Mouse (Mus musculus) frontal cortex, postnatal 36 days (tissue): ENCODE results near the gene Dnajc21.
"Not testable (repeated sequence)": the region's sequence is repeated elsewhere in the genome, so short reads cannot be mapped to it uniquely, and the experiment has no call there.

ENCODE experiments used
- DNase-seq, 2 experiments: peaks; one replicate each; pipeline ENCODE4 v3.0.0; 2022; ENCODE audit warnings: low spot score in 2 of 2

The Dnajc21 gene

DNA sequence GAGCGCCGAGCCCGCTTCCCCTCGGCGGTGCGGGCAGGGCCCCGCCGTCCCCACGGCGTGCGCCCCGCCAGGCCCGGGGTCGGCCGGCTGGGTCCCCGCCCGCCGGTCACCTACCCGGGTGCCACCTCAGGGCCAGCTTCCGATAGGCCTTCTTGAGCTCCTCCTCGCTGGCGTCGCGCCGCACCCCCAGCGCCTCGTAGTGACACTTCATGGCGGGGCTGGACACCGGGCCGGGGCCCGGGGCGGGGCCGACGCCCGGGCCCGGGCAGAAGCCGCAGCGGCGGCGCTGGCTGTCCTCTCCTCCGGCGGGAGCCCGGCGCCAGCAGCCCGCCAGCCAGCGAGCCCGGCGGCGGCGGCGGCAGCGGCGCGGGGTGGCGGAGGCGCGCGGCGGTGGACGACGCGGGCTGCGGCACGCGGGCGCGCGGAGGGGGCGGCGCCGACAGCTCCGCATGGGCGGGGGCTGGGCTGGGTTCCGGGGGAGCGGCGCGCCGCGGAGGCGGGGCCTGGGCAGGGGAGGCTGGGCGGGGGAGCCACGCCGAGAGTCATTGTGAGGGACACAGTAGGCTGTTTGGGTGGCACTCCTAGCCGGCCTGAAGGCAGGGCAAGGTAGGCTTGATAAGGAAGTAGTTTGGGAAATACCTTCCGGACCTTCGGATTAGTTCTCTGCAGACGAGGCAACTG lies at the start of gene Dnajc21:
Gene Dnajc21, minus strand, starts transcription at position 366 of the 681 bp plus-strand sequence.
- DNase-seq = peak; percentile 69 to 73

DNA sequence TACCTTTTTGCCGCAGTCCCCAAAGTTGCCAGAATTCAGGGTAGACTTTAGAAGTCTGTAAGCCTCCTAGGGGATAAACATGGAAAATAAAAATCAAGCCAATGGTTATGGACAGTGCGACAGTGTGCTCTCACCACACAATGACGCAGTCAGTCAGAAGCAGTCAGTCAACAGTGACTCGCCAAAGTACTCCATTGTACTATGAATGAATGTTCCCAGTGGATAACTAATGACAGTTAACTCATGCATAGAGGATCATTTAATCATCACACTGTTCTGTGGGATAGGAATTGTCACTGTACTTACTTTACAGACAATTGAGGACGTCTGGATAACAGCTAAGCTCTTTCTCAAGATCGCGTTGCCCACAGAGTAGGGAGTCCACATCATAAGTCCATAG lies 44.9 kb upstream of the Dnajc21 start:
- no peak for DNase-seq

DNA sequence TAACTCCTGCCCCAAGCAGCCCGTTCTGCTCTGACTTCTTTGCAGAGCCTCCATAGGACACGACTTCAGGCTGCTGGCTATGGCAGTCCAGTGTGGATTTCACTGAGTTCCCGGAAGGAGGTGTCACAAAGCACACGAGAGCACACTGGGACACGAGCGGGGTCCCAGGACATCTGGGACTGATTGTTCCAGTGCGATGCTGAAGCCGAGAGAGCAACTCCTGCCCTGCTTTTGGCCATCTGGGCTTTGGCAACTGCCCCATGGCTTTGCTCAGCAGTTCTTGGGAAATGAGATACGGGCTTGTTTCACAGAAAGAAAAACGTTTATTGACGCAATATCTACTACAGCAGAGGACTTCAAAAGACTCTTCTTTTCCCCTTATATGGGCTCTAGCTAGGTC lies 35.8 kb upstream of the Dnajc21 start:
- no peak for DNase-seq

DNA sequence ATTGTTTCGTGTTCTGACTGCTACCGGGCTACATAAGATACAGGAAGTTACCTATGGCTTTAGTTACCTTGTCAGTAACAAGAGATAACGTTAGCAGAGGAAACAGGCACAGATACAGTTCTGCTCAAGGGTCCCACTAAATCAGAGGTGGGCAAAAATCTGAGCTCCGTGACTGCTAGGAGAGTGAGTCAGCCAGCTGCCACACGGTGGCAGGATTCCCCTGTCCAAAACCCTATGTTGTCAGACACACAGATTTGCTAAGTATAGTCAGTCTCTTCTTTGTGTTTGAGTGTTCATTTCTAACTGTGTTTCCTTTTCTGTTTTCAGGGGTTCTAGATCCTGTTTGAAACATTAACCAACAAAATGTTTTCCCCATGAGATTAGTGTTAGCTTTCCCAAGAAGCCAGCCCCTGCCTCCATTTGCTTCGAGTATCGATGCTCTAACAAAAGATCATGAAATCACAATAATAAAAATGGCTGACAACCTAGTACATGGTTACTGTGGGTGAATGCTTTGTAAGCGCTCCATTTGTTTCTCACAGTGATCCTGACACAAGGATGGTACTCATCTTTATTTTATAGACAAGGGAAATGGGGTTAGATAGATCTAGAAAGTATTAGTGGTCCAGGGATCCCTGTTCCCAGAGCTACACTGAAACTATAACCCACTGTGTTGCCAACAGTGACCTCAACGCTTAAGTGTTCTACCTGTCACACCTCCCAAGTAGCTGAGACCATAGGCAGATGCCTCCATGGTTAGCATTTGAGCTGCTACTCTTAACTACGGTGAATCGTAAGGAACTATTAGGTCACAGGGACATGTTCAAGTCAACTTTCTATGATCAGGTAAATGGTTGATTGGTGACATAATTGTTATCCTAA lies 30.8 kb upstream of the Dnajc21 start:
- peak; percentile 35 to 54 for DNase-seq

DNA sequence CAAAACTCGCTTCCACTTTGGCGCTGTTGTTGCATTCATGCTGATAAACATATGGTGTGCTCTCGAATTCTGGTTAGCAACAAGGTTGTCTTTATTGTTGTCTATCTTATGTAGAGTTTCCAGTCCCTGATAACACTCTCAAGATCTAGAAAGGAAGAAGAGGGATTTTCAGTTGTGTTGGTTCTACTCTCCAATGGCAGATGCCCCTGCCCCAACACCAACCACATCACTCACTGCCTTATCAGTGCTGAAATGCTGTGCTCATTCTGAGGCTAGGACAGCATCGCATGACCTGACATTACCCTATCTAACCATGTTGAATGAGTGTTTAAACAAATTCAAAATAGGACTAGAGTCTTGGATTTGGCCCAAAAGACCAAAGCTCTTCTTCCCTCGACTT lies 29.7 kb upstream of the Dnajc21 start:
- DNase-seq = no peak

DNA sequence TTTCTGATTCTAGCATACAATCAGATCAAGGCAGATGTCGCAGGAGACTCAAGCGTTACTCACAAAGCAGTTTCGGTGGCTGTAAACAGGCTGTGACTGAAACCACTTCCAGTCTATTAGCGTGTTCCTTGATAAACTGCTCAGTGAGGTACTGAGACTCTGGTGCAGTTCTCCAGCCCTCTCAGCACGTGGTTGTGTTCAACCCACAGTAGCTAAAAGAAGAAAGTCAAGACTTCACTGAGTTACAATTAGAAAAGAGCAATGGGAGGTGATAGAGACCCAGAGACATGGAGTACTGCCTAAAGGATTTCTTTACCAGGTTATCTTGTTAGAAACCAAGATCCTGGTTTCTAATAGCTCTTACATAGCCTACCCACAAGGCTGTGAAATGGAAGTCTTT lies 29.3 kb upstream of the Dnajc21 start:
- no peak for DNase-seq

DNA sequence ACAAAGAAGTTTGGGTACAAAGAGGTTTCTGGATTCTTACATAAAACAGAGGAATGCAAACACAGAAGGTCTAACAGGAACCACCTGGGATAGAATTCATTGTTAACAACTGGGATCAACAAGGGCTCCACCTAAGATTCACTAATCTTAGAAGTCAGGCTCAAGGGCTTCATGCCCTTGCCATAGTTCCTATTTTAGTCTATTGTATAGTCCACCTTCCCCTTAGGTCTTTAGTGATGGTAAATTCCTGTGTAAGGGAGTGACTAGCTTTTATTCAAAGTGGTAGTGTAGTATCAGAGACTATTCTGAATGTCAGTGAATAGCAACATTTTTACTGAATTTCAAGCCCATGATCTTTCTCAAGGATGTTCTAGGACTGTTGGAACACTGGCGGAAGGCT lies 26.4 kb upstream of the Dnajc21 start:
- DNase-seq = not testable (repeated sequence)

DNA sequence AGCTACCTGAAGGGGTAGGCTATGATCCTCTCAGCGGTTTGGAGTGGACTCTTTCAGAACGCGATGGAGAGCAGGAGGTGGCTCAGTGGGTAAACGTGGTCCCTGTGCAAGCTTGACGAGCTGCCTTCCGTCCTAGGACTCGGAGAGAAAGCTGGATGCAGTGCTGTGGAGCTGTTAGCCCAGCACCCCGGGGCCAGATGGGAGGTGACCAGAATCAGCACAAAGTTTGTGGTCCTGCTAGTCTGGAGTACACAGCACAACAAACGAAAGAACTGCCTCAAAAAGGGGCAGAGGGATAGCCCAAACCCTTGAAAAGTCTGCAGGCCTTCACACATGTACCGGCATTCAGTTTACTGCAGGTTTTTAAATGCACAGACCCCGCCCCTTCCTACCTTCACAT lies 25.6 kb upstream of the Dnajc21 start:
- DNase-seq = no peak

DNA sequence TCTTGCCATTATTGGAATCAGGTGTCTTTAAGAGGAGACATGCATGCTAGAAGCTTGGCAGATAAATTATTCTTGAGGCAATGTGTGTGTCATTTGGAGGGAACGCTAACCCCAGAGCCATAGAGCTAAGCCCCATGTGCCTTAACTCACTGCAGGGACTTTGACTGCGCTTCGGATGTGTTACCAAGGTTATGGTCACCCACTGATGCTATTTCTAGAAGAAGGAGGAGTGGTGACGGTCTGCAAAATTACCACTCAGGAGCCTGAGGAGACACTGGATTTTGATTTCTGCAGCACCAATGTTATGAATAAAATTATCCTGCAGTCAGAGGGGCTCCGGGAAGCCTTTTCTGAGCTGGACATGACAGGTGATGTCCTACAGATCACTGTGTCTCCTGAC lies 19.8 kb upstream of the Dnajc21 start:
- DNase-seq = peak in 1 of 2 experiments; percentile 34

DNA sequence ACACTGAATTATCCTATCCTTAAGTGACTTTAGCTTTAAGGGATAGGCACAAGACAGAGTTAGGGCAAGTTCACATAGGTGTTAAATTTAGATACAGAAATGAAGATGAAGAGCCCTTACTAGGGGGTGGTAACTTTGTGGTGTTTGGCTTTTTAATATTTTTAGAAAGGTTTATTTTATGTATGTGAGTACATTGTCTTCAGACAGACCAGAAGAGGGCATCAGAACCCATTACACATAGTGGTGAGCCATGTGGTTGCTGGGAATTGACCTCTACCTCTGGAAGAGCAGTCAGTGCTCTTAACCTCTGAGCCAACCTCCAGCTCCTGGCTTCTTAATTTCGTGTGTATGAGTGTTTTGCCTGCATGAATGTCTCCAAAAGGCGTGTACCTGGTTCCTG lies 16.9 kb upstream of the Dnajc21 start:
- no peak for DNase-seq

DNA sequence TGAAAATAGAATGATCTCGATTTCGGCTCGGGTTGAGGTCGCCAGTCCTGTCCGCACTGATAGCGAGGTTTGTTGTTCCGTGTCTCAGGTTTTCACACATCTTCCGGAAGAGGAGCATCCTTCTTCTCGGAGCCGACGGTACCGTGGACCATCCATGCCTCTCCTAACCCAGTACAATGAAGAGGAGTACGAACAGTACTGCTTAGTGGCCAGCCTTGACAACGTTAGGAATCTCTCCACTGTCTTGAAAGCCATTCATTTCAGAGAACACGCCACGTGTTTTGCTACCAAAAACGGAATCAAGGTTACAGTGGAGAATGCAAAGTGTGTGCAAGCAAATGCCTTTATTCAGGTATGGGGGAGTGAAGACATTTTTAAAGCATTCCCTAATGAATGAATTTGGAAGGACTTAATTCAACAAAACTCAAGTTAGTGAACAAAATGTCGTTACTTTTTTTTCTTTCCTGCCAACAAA lies 16.1 kb upstream of the Dnajc21 start:
- DNase-seq = no peak

DNA sequence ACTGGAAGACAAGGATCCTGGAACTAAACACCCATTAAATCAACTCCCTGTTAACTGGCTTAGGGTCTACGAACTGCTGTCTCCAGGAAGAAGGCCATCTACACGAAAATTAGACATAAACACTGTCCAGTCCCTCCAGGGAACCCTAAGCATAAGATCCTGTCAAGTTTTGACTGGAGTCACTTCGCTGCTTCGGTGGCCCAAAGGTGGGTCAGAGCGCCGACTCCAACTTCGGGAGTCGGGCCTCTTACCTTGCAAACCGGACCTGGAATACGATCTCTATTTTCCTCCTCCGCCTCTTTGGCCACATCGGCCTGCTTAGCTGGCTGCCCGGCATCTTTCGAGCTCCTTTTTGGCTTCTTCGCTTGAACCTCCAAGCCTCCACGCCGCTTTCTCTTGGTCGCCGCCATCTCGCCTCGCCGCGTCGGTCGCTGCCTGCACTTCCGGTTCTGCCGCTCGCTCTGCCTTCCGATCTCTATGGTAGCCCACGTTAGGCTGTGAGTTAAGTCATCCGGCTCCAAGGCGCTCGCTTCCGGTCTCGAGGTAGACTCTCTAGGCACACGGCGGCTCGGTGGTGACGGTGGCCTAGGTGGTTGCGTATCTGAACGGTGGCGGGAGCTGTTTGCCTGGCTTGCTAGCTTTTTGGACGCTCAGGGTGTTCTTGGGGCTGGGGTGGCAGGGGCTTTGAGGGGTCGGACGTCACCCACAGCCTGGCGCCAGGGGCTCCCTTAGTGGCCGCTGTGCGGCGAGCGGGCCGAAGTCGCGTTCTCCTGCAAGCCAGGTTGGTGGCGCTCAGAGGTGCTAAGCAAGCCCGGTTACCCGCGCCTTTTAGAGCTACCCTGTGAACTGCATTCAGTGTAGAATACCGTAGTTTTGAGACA lies 15.4 kb upstream of the Dnajc21 start, which contains the start of the genes Brix1 and Rad1:
Gene Brix1, minus strand, starts transcription at position 464 of the 881 bp plus-strand sequence.
Gene Rad1, plus strand, starts transcription at position 535 of the 881 bp plus-strand sequence.
- peak; percentile 93 to 97 for DNase-seq

DNA sequence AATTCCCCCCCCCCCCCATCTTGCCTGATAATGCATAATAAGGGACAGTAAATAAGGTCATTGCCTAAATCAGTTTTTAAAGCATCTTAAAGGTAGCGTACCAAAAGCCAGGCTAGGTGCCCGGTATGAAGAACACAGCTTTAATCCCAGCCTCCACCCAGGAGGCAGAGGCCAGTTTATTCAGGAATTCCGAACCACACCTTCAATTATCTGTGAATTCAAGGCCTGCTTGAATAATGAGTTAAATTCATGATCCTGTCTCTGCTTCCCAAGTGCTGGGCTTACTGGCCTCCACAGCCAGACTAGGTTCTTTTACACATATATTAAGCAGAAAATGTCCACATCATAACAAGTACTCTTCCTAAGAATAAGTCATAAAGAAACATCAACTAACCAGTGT lies 625 bp upstream of the Dnajc21 start:
- no peak for DNase-seq

DNA sequence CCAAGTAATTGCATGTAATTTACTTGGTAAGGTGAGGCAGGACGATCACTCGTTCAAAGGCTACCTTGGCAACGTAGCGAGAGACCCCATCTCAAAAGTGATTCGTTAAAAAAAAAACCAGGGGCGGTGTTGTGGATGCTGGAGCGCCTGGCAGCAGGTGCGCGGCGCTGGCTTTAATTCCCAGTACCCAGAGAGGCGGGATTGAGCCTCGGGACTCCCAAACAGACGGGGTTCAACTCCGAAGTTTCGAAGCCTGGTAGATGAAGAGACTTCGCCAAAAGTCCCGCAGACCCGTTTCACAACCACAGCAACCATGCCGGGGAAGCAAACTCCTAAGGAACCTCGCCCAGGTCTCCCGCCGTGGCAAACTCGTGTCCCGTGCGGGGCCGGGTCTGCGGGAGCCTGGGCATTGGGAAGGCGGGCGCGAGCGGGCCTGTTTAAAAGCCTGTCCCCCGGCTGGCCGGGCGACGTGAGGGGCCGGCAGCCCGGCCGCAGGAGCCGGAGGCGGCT lies 620 bp downstream of the Dnajc21 start:
- peak; percentile 22 to 34 for DNase-seq

DNA sequence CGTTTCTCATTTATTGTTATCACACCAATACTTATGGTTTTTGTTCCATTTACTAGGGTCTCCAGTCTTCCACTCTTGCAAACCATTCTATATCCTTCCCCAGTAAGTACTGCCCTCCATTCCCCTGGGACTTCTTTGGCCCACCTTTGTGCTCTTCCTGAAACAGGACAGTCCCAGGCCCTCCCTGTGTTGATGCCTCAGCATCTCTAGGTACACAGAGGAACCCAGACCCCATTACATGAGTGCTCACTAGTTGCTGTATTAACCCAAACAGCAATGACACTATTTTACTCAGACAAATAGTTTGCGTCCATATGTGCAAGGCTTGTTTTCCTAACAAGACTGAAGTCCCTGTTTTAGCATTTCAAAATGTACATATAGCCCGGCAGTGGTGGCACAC lies 1.6 kb downstream of the Dnajc21 start:
- DNase-seq = no peak

DNA sequence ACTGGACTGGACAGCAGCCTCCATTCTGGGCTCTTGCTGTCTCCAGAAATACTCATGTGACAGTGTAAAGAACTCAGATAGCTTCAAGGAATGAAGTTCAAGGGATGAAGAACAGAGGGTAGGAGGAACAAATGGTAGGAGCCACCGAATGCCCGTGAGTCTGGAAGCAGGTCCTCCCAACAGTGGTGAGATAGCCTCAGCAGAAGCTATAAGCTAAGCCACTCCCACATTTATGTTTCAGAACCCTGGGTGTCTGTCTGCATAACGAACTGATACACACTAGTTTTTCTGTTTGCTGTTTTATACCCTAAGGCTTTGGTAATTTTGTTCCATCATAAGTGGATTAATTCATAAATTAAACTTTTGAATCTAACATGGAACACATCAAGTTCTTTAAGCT lies 5.6 kb downstream of the Dnajc21 start:
- no peak for DNase-seq

DNA sequence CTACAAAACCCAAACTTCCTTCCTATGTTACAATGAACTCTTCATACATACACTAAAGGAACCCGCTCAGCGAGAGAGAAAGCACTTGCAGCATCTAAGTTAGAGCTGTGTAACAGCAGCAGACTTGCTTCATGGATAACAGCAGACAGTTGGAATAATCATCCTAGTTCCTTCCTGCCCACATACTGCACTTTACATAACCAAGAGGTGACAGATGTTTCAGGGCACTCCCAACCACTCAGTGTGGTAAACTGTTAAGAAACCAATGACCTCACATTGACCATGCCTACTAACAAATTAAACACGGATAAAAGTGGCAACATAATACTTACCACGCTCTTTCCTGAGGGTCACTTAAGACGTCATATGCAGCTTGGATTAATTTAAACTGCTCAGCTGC lies 6.8 kb downstream of the Dnajc21 start:
- DNase-seq = peak in 1 of 2 experiments; percentile 50

DNA sequence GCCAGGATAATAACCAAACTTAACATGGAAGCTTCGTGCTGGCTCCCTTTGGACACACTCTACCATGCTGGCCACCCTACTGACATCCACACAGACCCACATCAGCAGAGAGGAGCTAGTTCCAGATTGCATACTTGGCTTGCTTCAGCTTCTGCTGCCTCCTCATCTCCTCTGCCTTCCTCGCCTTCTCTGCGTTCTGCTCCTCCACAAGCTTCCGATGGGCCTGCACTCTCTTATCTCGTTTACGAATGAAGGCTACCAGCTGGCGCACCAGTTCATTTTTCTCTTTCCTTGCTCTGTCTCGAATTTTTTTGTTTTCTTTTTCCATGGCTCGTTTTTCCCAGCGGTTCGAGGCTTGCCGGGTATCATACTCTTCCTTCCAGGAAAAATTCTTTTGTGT lies 9.3 kb downstream of the Dnajc21 start:
- peak in 1 of 2 experiments; percentile 26 for DNase-seq

DNA sequence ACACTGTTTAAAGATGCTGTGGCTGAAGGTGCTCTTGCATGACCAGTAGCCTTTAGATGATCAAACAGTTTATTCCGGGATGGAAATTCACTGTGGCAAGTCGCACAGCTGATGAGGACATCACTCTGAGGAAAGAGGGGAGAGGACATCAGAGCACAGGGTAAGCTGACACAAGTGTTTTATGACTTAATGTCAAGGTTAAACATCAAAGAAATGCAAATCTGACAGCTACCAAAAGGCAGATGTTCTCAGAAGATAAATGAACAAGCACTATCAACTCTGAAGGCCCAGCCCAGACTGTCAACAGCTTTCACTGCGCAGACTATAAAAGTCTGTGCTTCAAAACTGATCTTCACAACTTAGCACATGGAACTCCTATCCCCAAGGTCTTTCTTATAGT lies 23.2 kb downstream of the Dnajc21 start:
- DNase-seq = no peak

DNA sequence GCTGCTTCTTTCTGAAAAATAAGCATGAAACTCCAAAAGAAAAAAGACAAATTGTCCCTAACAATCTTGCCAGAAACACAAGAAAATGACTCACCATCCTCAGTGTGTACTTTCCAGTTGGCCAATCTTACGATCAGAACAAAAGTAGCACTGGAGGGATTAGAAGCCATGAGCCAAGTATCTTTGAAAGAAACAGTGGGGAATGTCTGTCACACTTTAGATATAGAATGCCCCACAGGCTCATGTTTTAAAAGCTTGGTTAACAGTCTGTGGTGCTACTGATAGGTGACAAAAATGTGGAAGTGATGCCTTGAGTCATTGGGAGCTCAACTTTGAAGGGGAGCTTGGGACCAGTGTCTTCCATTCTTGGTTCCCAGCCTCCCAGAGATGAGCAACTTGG lies 28.0 kb downstream of the Dnajc21 start:
- DNase-seq = no peak

DNA sequence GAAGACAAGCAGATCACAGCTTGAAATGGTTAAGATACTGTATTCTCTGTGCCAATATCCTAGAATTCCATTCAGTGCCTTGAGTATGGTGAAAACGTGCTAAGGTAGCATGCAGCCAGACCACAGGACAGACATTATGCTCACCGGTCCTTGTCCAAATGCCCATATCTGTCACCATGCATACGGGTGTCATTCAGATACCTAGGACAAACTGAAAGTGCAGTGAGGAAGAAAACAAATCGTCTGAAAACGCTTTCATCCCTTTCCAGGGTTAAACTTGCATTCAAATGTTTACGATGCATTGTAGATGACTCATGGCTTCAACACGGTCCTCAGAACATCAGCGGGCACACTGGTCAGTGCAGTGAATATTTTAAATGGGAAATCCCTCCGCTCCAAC lies 28.8 kb downstream of the Dnajc21 start:
- DNase-seq = no peak

DNA sequence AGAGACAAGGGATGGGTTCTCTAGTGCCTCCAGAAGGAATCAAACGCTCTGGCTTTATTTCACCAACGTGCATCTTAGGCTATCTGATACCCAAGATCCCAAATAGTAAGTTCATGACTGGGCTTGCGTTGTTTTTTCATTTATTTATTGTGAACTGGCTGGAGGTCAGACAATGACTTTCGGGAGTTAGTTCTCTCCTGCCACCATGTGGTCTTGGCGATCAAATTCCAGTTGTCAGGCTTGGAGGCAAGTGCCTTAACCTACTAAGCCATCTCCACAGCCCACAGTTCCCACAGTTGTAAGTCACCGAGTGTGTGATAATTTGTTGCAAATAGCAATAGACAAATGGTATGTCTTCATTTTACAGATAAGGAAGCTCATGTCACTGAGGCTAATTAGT lies 30.4 kb downstream of the Dnajc21 start:
- no peak for DNase-seq
